Mouse (Mus musculus): ENCODE measurements around the gene Scarf1.

Scarf1 gene

GRCm38 (mm10) chr11:75512301-75513018 lies 880 bp upstream of the Scarf1 start:
- no peak for DNase-seq (ENCODE audit: low spot score in 2 of 2)

GRCm38 (mm10) chr11:75515186-75515585 lies 1.8 kb downstream of the Scarf1 start:
- DNase-seq (ENCODE audit: low spot score in 2 of 2), result no peak

DNA sequence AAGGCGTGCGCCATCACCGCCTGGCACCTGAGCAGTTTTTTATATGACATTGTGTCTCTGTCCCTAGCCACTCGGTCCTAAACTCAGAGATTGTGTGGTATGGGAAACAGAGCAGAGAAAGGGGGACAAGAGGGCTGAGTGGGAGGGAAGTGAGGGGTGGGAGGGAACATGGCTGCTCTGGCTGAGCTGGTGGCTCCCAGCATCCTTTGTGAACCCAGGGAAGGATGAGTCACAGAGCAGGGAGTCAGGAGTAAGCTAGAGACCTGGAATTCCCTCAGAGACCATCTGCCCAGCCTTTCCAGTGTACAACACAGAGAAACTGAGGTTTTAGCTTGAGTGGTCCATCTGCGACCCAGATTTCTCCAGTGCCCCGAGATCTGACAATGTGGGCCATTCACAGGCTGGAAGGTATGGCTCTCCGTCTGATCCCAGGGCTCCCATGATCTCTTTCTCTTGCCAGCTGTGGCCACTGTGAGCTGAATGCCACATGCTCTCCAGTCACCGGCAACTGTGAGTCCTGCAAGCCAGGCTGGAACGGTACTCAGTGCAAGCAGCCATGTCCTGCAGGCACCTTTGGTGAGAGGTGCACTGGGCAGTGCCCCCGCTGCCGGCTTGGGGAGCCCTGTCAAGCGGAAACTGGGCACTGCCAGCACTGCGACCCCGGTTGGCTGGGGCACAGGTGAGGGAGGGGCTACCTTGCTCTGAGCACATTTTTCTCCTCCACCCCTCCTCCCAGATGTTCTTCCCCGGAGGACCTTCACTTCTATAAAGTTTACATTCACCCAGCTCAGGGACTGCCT lies 6.7 kb downstream of the Scarf1 start:
- no peak for DNase-seq (ENCODE audit: low spot score in 2 of 2)

DNA sequence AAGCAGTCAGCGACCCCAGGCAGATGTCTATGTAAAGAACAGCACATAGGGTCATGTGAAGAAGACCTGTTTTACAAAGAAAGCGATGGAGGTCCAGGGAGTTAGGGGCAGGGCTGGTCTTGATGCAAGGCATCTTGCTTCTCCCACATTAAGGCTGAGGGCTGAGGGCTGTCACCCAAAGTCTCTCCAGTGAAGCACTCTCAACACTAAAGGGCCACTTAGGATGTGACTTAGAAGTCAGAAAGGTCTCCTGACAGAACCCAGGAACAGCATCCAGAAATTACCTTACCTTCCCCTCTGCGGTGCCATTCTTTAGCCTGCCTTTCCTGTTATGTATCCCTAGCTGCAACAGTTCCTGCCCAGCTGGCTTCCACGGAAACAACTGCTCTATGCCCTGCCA lies 8.3 kb downstream of the Scarf1 start:
- no peak for DNase-seq (ENCODE audit: low spot score in 2 of 2)

GRCm38 (mm10) chr11:75522793-75523192 lies 9.5 kb downstream of the Scarf1 start:
- DNase-seq (ENCODE audit: low spot score in 2 of 2), result no peak

DNA sequence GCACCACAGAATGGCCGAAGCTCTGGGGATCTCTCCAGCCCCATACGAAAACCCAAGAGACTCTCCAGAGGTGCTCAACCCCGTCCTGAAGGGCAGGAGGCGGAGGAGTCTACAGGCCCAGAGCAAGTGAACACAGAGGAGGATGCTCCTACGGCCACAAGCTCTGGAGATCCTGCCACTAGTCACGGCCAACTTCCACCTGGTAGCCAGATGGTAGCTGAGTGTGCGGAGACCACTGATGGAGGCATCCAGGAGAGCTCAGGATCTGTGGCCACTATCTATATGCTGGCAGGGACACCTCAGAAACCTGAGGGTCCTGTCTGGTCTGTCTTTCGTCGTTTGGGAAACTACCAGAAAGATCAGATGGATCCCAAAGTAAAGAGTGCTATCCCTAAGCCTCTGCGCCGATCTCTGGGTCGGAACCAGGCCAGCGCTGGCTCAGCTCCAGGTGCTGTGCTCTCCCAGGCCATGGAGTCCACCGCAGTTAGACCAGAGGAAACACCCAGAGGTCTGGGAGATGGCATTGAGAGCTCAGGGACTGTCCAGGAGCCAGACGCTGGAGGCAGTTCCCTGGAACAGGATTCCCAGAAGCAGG lies 12.3 kb downstream of the Scarf1 start:
- DNase-seq (ENCODE audit: low spot score in 2 of 2), result no peak

DNA sequence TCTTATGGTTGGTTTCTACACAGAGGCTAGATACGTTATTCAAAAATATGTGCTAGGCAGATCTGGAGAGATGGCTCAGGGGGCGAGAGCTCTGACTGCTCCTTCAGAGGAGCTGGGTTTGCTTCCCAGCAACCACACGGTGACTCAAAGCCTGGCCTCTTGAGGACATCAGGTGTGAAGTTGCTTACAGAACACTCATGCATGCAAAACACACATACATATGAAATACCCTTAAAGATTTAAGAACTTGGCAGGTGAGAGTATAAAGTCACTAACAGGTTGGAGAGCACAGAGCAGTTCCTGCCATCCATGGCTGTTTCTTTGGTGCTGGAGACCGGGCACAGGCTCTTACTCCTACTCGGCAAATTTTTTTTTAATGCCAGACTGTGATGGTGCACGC lies 13.6 kb downstream of the Scarf1 start:
- DNase-seq (ENCODE audit: low spot score in 2 of 2), result no peak

GRCm38 (mm10) chr11:75529771-75530170 lies 16.4 kb downstream of the Scarf1 start:
- no peak for DNase-seq (ENCODE audit: low spot score in 2 of 2)

- DNase-seq (ENCODE audit: low spot score in 2 of 2), result peak; percentile 97 to 100
Measured at GRCm38 (mm10) chr11:75530325-75530724, 17.0 kb downstream of the Scarf1 start.

GRCm38 (mm10) chr11:75530845-75531373 lies 17.6 kb downstream of the Scarf1 start:
- no peak for DNase-seq (ENCODE audit: low spot score in 2 of 2)

DNA sequence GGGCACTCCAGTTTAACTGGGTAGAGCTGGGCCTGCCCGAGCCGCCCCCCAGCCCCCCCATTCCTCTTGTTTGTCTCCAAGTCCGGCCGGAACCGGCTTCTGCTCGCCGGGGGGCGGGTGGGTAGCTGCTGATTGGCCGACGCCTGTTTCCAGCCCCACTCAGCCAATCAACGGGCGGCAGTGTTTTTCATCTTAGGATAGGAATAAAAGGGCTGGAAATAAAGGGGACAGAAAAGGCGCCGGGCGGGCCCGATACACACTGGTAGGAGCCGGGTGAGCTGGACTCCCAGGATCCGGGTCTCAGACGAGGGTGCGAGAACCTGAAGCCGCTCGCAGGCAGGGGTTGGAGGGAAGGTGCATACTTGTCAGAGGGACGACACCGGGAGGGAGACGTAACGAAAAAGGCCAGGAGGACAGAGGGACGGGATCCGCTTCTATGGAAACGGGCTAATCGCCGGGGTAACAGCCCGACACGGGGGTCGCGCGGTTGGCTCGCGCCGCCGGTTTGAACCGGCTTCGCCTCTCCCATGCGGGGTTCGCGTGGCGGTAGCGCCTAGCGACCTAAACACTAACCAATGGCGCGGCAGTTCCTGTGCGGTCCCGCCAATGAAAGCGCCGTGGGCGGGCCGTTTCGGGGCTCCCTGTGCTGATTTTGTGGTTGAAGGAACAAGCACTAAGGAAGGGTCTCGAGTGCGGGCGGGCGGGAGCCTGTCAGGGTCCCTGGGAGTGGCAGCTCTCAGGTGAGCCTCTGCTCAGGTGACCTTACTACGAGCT lies 18.3 kb downstream of the Scarf1 start, which contains the start of gene Slc43a2:
Slc43a2 (plus strand) TSS at position 226 of the 774 bp plus-strand sequence.
- peak; percentile 97 to 98 for DNase-seq (ENCODE audit: low spot score in 2 of 2)

GRCm38 (mm10) chr11:75532340-75533277 lies 19.3 kb downstream of the Scarf1 start:
- peak; percentile 38 to 60 for DNase-seq (ENCODE audit: low spot score in 2 of 2)

DNA sequence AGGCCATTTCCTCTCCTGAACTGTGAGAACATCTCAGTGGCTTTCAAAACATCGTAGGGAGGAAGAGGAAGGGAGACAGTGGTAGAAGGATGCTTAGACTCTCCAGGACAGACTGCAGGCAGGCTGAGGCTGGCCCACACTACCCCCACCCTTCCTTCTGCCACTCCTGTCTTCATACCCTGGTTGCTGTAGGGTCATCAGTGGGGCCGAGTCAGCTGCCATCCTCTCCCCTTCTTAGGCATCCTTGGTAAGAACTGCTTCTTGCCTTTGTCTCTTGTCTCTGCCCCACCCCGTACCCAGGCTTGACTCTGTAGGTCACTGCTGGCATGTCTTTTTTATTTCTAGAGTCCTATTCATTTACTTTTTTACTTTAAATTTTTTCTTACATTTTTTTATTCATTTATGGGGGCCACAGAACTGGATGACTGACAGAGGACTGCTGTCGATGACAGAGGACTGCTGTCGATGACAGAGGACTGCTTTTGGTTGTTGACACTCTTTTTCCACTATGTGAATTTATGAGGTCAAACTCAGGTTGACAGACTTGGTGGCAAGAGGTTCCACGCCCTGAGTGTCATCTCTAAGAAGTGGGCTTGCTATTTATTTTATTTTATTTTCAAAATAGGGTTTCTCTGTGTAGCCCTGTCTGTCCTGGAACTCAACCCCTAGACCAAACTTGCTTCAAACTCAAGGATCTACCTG lies 20.1 kb downstream of the Scarf1 start:
- no peak for DNase-seq (ENCODE audit: low spot score in 2 of 2)

DNA sequence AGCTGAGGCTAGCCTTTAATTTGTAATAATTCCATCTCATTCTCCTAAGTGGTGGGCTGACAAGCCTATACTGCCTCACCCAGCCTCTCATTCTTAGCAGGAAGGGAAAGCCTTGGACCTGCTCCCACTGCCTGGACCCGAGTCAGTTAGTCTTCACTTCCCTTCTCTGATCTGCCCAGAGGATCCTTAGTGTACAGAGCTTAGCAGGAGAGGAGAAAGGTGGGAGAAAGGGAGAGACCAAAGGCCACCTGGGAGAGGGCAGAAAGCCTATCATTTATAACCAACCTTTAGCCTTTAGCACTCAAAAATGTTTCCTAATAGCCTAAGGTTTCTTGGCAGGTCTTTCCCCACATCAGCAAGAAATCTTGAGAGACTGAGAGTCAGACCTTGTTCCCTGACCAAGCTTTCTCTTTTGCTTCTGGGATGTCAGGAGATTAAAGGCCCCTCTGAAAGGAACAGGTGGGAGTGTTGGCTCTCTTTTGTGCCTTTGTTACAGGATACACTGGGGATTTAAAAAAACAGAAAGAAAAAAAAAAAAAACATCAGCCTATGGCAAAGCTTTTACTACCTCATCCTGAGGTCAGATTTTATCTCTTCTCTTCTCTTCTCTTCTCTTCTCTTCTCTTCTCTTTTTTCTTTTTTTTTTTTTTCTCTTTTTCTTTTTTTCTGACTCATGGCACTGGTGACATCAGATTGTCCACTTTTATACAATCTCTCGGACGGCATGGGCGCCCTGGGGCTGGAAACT lies 21.1 kb downstream of the Scarf1 start:
- no peak for DNase-seq (ENCODE audit: low spot score in 2 of 2)

- no peak for DNase-seq (ENCODE audit: low spot score in 2 of 2)
Measured at GRCm38 (mm10) chr11:75535106-75535795, 21.9 kb downstream of the Scarf1 start.

DNA sequence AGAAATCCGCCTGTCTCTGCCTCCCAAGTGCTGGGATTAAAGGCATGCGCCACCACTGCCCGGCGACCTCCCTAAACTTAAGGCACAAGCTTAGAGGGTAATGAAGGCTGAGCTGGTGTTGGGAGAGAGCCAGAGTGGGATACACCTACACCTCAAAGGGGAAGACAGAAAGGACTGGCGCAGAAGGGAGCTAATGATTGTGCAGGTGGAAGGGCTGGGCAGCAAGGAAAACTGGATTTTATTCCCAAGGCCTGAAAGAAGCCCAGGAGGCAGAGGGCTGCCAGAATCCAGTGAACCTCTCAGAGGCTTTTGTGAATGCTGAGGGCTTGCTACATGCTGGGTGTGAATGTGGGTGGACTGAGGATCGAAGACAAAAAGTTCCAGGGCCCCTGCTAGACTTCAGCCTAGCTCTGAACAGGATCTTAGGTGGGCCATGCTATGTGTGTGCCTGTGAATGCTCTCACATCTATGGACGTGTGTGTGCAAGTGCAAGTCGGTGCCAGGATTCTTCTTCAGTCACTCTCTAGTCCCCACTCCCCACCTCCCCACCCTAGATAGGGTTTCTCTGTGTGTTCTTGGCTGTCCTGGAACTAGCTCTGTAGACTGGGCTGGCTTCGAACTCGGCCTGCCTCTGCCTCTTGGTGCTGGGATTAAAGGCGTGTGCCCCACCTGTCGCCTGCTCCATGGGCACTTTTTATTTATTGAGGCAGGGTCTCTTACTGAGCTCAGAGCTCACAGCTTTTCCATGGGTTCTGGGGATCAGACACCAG lies 23.1 kb downstream of the Scarf1 start:
- no peak for DNase-seq (ENCODE audit: low spot score in 2 of 2)

DNA sequence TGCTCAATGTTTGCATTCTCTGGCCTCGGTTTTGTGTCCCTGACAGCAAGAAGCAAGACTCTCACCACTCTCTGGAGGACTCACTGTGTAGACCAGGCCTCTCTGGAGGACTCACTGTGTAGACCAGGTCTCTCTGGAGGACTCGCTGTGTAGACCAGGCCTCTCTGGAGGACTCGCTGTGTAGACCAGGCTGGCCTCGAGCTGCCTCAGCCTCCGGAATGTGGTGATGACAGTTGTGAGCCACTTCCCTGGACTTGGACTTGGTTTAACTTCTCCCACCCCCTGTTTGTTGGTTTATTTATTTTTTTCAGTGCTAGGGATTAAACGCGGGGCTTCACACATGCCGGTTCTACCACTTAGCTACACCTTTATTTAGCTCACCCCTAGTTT lies 23.7 kb downstream of the Scarf1 start:
- no peak for DNase-seq (ENCODE audit: low spot score in 2 of 2)
